17 mouse cellular contexts compared by ENCODE assay signal in genomic region chr2:20747723-20748122, GRCm38 (mm10).
"Had no signal": no experiment of that assay in that cellular context is flagged by ENCODE, and none has a peak within 500 bp of the region (broad histone marks: within the 10 kb centered on the region; RNA-seq: fewer than 3 reads in every experiment).

No protein-coding gene starts in this region.

- H3K4me1 ChIP-seq: kidney, embryonic 15.5 days; limb, embryonic 10.5 days; limb, embryonic 13.5 days; liver, embryonic 12.5 days; liver, embryonic 15.5 days; lung, embryonic 15.5 days; midbrain, embryonic 10.5 days had no signal

- H3K36me3 ChIP-seq: limb, embryonic 10.5 days; liver, embryonic 12.5 days; liver, embryonic 15.5 days; lung, embryonic 15.5 days; midbrain, embryonic 10.5 days had no signal

- H3K9ac ChIP-seq: kidney, embryonic 15.5 days; limb, embryonic 13.5 days; liver, embryonic 12.5 days; liver, embryonic 15.5 days; lung, embryonic 15.5 days had no signal

- H3K4me3 ChIP-seq: kidney, embryonic 15.5 days; limb, embryonic 10.5 days; limb, embryonic 13.5 days; liver, embryonic 12.5 days; liver, embryonic 15.5 days; lung, embryonic 15.5 days; megakaryocyte, embryonic 14.5 days; midbrain, embryonic 10.5 days had no signal

- H3K27me3 ChIP-seq: kidney, embryonic 15.5 days; limb, embryonic 13.5 days; liver, embryonic 12.5 days; liver, embryonic 15.5 days; lung, embryonic 15.5 days; megakaryocyte, embryonic 14.5 days had no signal

- H3K9me3 ChIP-seq: kidney, embryonic 15.5 days; limb, embryonic 10.5 days; limb, embryonic 13.5 days; liver, embryonic 12.5 days; liver, embryonic 15.5 days; lung, embryonic 15.5 days; midbrain, embryonic 10.5 days had no signal

- H3K4me2 ChIP-seq: kidney, embryonic 15.5 days; limb, embryonic 13.5 days; liver, embryonic 12.5 days; liver, embryonic 15.5 days; lung, embryonic 15.5 days had no signal

- H3K27ac ChIP-seq: kidney, embryonic 15.5 days; limb, embryonic 10.5 days; limb, embryonic 13.5 days; liver, embryonic 12.5 days; liver, embryonic 15.5 days; lung, embryonic 15.5 days; midbrain, embryonic 10.5 days had no signal

- ATAC-seq: liver, embryonic 12.5 days had no signal

- DNase-seq: kidney, adult 11 months; kidney, adult 8-10 months; kidney, postnatal 10 days; kidney, postnatal 36 days; liver; lung, postnatal 10 days; lung, postnatal 36 days; thymus, adult 18-20 months; thymus, postnatal 36 days had no signal
